Mouse (Mus musculus) CD4-positive helper T cell, adult 2 months (primary cell): ENCODE measurements at regions not wholly inside any gene's neighbourhood (a gene's known extent, or its start where the extent isn't known, plus 50 kb on each side); places are given as distances from the start of the nearest gene placed in this dataset.

Experiments
- DNase-seq: peaks from one replicate; pipeline ENCODE4 v3.0.0-alpha.2; 2012; ENCODE audit warnings: low read depth, missing footprints, low spot score

DNA sequence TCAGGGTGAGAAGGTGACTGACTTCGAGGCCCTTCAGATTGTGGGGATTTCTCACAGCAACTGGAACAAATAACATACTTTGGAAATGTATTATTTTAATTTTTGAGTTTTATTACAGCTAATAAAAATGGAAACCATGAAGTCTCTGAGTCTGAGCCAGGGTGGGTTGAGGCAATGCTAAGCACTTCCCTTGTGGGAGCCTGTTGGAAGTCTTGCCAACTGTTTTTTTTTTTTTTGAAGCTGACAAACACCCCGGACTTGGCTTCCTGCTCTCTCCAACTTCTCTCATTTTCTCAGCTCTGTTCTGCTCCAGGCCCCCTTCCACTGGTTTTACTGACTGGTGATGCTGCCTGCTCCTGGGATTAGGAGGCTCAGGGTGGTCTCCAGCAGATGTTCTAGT, 445.4 kb upstream of the Mki67 start:
- DNase-seq: no peak

DNA sequence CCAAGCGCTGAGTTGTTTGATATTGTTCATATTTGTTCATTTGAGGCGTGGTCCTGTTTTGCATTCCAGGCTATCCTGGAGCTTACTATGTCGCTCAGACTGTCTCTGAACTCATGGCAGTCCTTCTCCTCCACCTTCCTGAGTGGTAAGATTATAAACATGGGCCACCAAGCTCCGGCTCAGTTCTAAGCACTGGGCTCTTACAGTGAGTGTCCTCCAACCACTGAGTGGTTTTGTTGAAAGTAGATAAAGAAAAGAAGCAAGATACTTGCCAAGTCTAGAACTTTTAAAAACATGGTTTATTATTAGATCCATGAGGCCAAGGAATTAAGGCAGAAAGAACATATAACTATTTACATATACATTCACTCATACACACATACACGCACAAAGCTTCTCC, 448.7 kb upstream of the Mki67 start:
- no peak for DNase-seq

DNA sequence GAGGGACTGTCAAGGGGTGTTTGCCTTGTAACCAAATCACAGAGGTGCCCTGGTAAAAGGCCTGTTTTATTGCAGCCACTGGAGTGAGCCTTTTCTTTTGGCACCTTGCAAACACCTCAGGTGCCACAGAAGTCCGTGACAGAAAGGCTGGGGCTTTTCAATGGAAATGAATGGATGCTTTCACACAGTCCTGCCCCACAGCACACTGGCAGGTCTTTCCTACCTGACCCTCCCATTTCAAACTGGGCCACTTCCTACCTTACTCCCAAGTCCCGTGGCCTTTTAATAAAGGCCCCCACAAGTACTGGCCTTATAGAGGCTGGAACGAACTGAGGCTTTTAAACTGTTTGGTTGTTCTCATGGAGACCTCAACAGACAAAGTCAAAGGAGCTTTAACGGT, 453.1 kb upstream of the Mki67 start:
- no peak for DNase-seq

DNA sequence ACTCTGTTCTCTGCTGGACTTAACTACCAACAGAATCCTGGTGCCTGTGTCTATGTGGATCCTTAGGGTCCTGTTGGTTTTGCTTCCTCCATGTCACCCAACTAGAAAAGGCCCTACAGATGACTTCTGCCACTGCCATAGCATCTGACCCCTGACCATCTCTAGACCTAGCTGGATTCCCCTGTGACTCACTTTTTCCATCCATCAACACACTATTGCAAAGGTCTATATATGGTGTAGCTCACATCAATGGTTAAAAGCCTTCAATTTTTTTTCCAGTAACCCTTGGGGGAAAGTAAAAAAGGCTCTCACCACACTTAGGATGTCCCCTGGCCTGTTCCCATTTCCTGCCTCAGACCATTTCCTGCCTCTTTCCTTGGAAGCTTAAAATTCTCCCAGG, 460.2 kb upstream of the Mki67 start:
- no peak for DNase-seq

DNA sequence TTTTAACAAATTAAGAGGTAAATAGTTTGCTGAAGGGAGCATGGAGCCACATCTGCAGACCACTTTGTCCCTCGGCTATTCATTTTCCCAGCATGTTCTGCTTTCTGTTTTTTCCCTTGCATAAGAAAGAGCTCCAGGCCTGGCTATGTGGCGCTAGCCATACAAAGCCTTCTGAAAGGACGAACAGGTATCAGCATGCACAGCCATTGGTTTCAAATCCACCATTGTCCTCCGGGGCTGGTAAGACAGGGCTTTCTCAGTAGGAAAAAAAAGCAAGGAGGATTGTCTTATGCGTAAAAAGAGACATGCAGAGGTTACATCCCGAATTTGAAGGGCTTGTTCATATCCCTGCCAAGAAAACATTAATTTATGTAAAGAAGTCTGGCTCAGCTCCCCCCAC, 464.8 kb upstream of the Mki67 start:
- DNase-seq: no peak

DNA sequence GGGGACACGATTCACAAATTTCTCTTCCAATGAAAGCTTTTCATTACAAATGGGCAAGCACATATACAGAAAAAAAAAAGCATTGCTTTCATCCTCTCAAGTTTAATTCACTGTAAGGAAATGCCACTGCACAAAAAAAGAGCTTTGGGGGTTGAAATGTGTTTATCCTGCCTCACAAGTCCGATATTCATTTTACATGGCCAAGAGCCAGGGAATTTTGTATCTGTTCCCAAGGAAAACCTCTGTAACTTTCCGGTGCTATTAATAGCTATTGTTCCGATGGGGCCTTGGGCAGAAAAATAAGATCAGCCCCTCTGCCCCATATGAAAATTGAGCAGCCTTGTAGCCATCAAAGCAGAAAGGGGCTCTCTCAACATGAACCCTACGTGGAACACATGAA, 465.9 kb upstream of the Mki67 start:
- DNase-seq: no peak

DNA sequence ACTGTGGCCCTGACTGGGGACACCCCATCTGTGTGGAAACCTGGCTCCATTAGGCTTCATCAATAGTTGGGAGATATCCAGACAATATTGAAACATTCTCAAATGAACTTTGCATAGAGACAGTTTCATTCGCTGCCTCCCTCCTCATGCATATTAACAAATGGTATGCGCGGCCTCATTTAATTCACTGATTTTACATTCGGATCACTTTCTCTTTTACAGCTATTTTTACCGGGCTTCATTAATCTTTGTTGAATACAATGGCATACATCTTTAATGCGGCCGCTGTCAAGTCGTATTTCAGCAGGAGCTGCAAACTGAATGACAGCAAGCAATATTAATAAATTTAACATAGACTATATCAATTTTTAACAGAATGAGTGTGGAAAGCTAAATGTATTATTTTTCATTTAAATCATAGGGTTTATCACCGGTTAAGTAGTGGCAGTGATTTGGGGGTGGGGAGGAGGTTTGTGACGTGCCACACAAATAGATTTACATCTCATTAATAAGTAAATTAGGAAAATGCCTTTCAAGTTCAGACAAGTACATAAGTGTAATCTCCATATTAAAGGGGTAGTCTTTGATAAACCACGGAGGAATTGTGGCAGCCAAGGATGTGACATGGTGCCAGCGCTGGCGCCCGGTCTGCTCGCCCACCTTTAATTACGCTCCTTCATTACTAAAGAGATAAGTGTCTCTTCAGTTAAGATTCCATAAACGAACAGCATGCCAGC, 480.4 kb upstream of the Mki67 start:
- no peak for DNase-seq

DNA sequence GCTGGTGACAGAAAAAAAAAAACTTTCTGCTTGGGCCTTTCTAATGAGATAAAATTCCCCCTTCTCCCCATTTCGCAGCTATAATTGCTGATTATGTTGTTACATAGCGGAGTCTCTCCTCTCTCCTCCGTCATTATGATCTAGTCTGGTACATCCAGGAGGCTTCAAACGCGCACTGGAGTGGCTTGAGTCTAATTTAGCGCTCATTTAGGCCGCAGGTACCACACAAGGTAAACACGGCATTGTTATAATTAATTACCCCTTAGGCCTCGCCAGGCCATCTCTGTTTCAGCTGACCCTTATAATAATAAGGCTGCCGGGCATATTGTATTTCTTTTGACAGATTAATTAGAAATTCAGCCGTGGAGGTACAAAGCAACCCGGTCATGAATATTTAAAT, 492.7 kb upstream of the Mki67 start:
- DNase-seq: no peak

DNA sequence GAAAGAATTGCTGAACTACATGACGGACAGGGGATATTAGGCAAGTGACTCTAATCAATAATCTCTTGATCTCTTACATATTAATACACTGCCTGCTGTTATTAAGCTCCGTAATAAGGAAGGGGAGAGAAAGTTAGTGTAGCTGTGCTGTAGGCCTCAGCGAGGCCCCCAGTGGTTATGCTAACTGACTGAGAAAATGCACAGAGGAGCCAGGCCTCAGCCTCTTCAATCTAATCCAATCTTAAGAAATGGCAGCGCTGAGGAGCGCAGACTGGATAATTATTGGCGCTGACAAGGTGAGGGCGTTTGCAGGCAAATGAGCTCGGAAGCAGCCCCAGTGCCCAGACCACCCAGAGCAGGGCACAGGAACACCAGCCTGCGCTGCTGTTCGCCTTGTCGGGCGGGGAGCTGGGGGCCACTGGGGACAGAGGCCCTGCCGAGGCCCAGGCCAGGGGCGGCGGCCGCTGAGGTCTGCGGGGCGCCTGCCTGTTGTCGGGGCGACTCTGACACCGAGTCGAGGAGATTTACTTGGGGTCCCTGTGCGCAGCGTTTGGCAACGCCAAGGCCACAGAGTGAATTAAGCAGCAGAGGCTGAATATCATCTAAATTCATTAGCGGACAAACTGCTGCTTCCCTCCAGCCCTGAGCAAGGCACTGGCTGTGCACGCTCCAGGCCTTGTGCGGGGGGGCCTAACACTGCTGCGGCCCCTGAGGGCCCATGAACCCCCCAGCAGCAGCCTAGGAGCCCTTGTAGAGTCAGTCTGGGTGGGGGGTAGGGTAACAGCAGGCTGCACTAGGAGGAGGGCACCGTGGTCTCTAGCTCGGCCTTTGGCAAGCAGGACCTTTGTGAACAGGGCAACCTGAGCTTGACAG, 493.4 kb upstream of the Mki67 start:
- DNase-seq: no peak

DNA sequence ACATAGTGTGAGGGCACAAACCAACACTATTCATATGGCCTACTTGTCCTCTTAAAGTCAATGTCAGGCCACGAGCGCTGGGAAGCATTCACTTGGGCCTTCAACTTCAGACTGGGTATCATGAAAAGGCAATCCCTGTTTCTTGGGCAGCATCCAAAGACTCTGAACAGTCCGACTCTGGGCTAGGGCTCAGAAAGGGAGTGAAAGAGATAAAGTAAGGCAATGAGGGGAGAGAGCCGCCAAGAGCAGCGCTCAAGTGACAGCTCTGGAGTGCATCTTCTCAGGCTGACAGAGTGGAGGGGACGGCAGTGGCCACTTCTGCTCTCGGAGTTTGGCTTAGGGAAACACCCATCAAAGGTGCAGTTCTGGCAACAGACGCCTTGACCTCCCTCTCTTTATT, 496.3 kb upstream of the Mki67 start:
- DNase-seq: no peak

DNA sequence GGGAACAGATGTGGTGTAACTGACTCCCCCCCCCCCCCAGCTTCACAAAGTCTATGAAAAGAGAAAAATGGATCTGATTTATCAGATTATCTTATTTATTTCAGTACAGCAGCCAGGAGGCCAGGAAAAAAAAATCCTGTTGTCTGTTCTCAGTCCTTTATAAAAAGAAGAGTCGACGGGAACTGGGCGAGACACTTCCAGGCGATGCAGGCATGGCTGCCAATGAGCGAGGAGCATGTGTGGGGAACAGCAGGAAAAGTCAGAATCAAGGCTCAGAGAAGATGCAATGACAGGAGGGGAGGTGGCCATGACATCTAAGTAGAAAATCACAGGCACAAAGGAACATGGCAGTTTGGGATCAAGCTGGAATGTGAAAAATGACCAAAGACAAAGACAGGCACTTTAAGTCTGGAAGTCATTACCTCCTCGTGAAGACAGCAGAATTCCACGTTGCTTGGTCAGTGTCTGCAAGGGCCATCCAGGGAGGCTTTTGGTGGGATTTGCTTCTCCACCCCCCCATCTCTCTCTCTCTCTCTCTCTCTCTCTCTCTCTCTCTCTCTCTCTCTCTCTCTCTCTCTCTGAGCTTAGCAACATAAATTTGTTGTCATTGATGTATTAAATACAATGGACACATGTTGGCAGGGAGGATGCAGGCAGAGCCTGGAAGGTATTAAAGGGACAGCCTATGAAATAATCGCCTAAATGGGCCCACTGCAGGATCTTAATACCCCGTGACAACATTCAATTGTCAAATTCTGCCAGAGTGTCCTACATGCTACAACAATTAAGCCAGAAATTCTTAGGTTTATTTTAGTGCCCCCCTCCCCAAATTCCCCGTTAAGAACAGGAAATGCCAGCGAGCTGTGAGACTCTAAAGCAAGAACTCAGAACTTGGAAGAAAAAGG, 497.1 kb upstream of the Mki67 start:
- no peak for DNase-seq

DNA sequence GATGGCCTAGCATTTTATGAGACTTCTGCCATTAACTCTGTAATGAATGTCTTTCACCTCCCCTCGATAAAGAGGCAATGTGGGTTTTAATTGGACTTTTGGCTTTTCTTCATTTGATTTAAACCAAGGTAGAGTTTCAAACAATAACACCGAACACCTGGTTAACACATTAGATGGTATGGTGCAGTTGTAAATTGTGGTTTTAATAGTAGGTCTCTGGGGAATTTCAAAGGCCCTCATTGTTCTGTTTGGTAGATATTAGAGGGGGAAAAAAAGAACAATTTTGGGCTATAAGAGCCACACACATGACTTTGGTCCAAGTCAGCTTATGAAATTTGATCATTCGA, 497.8 kb upstream of the Mki67 start:
- no peak for DNase-seq

DNA sequence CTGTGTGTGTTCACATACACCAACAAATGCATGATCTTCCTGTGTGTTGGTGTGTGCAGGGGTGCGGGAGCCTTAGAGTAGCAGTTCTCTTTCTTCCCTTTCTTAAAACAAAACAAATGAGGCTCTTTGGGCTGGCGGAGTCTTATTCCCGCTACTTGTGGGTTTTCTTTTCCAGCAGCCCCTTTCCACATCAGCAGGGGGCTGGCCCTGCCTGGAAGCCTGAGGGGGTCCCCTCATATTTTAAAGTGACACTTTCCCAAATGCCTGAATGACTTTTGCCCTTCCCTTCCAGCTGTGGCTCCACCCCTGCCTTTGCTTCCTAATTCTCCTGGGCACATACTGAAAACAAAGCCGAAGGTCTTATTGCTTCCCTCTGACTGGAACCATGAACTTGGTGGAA, 498.3 kb upstream of the Mki67 start:
- DNase-seq: no peak

DNA sequence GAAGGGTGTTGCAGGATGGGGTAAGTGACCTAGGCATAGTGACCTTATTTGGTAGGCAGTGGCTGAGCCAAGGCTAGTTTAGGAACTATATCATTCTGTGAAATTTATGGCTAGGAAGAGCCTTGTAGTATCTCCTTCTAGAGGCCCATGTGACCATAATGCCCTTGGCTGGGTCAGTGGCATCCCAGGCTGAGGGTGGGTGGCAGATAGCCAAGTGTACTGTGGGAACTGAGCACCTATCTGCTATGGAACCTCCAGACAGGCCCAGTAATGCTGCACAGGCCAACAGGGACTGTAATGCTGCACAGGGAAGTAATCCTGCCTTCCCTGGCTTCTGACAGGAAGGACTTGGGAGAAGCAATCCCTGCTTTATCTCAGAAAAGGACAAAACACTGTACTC, 500.6 kb upstream of the Mki67 start:
- no peak for DNase-seq

DNA sequence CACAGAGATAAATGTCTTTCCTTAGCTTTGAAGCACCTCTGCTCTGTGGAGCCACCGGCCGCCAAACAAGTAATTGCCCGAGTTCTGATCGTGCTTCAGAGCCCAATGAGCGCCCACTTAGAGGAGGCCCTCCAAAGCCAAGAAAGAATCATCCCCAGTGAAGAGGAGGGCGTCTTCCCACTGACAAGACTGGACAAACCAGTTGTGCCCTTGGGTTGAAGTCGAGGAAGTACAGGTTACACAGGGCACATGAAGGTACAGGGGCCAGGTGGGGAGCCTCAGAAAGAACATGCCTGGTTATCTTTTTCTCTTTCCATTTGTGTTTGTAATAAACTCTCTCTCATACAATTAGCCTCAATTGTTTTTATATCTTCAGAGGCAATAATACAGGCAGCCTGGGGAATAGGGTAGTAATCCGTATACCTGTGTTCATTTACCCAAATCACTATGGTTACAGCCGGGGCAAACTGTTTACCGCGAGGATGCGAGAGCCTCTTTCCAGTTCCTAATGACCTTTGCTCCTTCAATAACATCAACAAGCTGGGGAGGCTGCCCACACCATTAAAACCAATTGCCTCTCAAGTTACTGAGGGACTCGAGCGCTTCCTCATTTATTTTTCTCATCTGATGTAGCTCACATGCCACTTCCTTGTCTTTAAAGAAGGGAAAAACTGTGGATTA, 503.5 kb upstream of the Mki67 start:
- DNase-seq: no peak

DNA sequence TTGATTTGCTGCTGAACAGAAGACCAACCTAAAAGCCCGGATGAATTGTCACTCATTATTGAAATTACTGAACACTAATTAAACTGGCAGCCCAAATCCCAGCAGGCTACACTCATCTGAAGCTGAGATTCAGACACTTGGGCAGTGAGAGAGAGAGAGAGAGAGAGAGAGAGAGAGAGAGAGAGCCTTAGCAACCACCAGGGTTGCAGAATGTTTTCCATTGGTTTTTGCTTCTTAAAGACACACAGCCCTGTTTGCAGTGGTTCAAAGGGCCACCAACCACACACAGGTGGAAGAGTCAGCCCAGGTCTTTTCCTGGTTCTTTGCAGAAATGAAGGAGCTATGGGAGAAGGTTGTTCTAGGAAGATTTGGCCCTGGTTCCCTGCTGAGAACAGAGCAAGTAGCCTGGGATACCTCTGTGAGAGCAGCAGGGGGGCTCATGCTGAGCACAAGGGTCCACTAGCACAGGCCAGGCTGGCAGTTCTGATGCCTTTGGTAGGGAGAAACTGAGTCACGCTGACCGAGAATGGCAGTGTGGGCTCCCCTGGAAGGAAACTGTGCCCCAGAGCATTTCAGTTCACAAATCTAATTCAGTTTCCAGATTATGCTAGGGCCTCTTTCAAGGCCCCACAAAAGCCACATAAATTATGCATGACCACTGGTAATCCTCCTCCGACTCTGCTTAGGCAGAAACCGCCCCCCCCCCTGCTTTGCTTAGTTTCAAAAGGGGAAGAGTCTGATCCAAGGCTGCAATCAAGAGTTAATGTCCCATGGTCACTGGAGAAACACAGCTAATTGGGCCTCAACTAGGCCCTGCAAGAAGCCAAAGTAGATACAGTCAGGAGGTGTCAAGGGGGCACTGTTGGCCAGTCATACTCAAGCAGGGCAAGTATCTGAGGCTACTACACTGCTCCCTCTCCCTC, 504.3 kb upstream of the Mki67 start:
- no peak for DNase-seq

DNA sequence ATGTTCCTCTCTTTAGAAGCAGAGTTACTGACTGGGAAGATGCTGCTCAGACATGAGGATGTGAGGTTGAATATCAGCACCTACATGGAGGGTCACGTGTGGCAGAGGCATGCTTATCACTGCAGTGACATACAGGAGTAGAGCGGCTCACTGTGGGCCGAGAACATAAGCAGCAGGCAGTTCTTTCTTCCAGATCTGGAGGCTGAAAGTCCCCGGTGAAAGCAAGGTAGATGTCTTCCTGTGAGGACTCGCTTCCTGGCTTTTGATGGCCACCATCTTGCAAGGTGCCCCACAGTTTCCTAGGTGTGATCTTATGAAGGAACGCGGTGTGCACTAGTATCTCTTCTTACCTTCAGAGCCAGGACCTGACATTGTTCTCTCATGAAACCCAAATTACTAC, 505.5 kb upstream of the Mki67 start:
- DNase-seq: no peak

DNA sequence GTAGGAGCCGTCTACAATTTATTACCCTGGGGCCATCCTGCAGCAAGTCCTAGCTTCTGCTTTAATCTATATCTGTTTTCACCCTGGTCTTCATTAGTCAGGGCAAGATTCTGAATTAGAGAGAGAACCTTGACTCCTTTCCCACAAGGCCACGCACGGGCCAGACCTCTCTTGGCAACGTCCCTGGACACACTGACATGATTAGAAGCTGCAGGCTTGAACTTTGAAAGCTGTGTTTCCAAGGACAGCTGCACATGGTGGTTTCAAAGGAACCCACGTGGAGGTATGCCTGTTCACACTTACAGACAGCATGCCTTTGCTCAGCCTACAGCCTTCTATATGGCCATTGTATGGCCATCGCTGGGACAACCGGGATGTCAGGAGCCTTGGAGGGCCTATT, 509.9 kb upstream of the Mki67 start:
- no peak for DNase-seq

DNA sequence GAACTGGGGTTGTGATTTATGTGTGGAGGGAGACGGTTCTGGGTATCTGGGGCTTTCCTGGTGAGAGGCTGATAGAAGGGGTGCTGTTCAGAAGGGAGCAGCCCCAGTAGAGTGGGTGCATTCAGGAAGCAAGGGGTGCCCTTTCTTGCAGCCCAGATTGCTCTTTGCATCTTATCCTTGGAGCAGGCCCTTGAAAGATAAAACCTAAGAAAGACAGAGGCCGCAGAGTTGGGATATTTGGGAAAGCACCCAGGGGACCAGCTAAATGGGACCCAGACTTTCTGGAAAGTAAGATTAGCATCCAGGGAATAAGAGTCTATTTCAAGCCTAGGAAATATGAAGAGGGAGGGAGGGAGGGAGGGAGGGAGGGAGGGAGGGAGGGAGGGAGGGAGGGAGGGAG, 512.2 kb upstream of the Mki67 start:
- no peak for DNase-seq

DNA sequence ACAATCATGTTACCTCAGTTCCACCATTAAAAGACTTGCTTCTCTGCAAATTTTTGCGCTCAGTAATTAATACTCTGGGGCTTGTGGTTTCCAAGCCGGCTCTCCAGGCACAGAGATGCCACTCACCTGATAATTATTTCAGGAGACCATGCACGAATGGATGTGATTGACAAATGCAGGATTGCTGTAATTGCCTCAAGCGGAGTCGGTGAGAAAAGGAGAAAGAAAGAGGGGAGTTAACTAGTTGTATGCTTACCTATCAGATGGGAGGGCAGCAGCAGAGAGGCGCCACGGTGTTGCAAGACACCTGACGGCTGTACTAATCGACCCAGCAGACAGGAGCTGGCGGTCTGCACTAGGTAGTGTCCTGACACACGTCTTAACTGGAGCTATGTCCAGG, 513.4 kb upstream of the Mki67 start:
- DNase-seq: no peak

DNA sequence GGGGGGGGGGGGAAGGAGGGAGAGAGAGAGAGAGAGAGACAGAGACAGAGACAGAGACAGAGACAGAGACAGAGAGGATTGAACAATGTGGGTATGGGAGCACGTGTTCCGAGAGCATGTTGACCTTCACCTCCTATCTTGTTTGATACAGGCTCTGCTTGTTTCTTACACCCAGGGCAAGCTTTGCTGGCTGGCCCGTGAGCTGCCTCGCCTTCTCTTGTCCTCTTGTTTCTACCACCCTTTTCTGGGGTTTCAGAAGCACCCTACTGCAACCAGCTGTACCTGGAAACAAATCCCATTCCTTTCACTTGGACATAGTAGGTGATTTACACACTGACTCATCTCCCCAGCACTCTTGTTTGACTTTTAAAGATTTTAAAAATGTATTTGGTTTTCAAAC, 516.0 kb upstream of the Mki67 start:
- DNase-seq: no peak
